Mouse (Mus musculus) C3H10T1/2 (cell line): Measurements from ENCODE around the gene Frat2. TPM values are rescaled to one million over a fixed set of nuclear protein-coding genes. Genes with fewer than 3 reads are reported as not detected.

Experiments used
- polyA plus RNA-seq, 2 experiments: library from polyadenylated mRNA; unstranded; fragments of >200 nt; fragmentation: generic; extraction: Trizol; gene quantifications; one replicate each; pipeline ENCODE4 v1.2.1; 2012; ENCODE audit warnings: missing spikeins in 2 of 2

Frat2 gene
- 1 to 10 TPM in 1 of 2 experiments, under 1 TPM in 1; 0.50 to 4.9 TPM for polyA plus RNA-seq

GRCm38 (mm10) chr19:41847992-41848851 is at the start of gene Frat2:
Gene Frat2 (minus strand): TSS chr19:41848132.

GRCm38 (mm10) chr19:41895460-41896318 is 47.8 kb upstream of the Frat2 start, which contains the start of gene Rrp12:
Gene Rrp12 (minus strand): TSS chr19:41896173.

GRCm38 (mm10) chr19:41829381-41830105 is 18.4 kb downstream of the Frat2 start, which contains the start of gene Frat1:
Gene Frat1 (plus strand): TSS chr19:41829970.

GRCm38 (mm10) chr19:41801742-41802369 is 46.1 kb downstream of the Frat2 start, which contains the start of gene Arhgap19:
Gene Arhgap19 (minus strand): TSS chr19:41802047.

Other genes starting within 250 kb of the Frat2 start
- not detected for gene Slit1, start 104.5 kb downstream of the Frat2 start, polyA plus RNA-seq
- gene Arhgap19, start 46.1 kb downstream of the Frat2 start, polyA plus RNA-seq = 10 to 100 TPM in 1 of 2 experiments, under 1 TPM in 1; 0.87 to 10.5 TPM
- 1 to 10 TPM in 1 of 2 experiments, under 1 TPM in 1; 0.11 to 3.5 TPM for gene Frat1, start 18.2 kb downstream of the Frat2 start, polyA plus RNA-seq
- gene Rrp12, start 48.0 kb upstream of the Frat2 start, polyA plus RNA-seq = 10 to 100 TPM in 1 of 2 experiments, 1 to 10 TPM in 1; 5.0 to 21.2 TPM
- 100 to 1,000 TPM; 304 to 538 TPM for gene Pgam1, start 63.8 kb upstream of the Frat2 start, polyA plus RNA-seq
- 10 to 100 TPM; 21.8 to 30.0 TPM for gene Exosc1, start 85.3 kb upstream of the Frat2 start, polyA plus RNA-seq
- 10 to 100 TPM; 48.3 to 54.1 TPM for gene Zdhhc16, start 85.3 kb upstream of the Frat2 start, polyA plus RNA-seq
- 10 to 100 TPM; 24.7 to 41.5 TPM for gene Mms19, start 133.0 kb upstream of the Frat2 start, polyA plus RNA-seq
- 10 to 100 TPM; 51.9 to 95.9 TPM for gene Ubtd1, start 133.6 kb upstream of the Frat2 start, polyA plus RNA-seq
- gene Ankrd2, start 187.9 kb upstream of the Frat2 start, polyA plus RNA-seq = under 1 TPM; 0.08 to 0.25 TPM
- gene Hoga1, start 197.5 kb upstream of the Frat2 start, polyA plus RNA-seq = 1 to 10 TPM in 1 of 2 experiments, under 1 TPM in 1; 0.44 to 3.4 TPM
- gene 4933411K16Rik, start 204.1 kb upstream of the Frat2 start, polyA plus RNA-seq = under 1 TPM; 0.02 to 0.35 TPM
- gene Morn4, start 238.2 kb upstream of the Frat2 start, polyA plus RNA-seq = 10 to 100 TPM; 17.0 to 38.3 TPM
- 10 to 100 TPM; 12.0 to 26.5 TPM for gene Pi4k2a, start 242.3 kb upstream of the Frat2 start, polyA plus RNA-seq